Mouse (Mus musculus): ENCODE measurements around the gene Nolc1. TPM values are rescaled to one million over a fixed set of nuclear protein-coding genes. Genes with fewer than 3 reads are reported as not detected.

Nolc1 gene
- total and polyA plus RNA-seq, 3 experiments: 88.0 to 333 (median 96.0) TPM

- peak; percentile 70 for TF ChIP-seq IRF4 (IDR thresholded peaks at IDR 0.05; ENCODE audit: low read depth, low read length)
- TF ChIP-seq POLR2A (IDR thresholded peaks at IDR 0.05; ENCODE audit: low read depth, low read length): peak; percentile 89
- TF ChIP-seq SIN3A (IDR thresholded peaks at IDR 0.05; ENCODE audit: low read length): peak; percentile 76
- no peak for TF ChIP-seq RAD21 (IDR thresholded peaks at IDR 0.05; ENCODE audit: low read depth, low read length)
- TF ChIP-seq BHLHE40 (IDR thresholded peaks at IDR 0.05; ENCODE audit: low read depth, low read length): no peak
- peak; percentile 22; the same call in 1 of the 2 replicates for TF ChIP-seq CHD1 (IDR thresholded peaks at IDR 0.05; ENCODE audit: low read depth, low read length)
Observed at GRCm38 (mm10) chr19:46056388-46056946, 19.2 kb upstream of the Nolc1 start (continued).

- dilution Hi-C loops (cut with MboI; ENCODE audit: extremely low pct_ligation_motif_present, extremely low pct_unique_long_range_greater_than_20kb, low sequenced_read_pairs) (no loop called here), in situ Hi-C loops (cut with MboI; ENCODE audit: low pct_ligation_motif_present, low pct_unique_long_range_greater_than_20kb, low sequenced_read_pairs) (no loop called here)
- Histone ChIP-seq H3K27ac (ENCODE audit: insufficient read depth, low read depth) (peak overlapping the region; percentile 81), H3K36me3 (replicated peaks in 1 of 2; ENCODE audit: control insufficient read depth in 1 of 2, insufficient read depth in 1 of 2, low read length in 1 of 2) (peaks cover 1 to 26% of the 10 kb centered on the region in 2 experiments), H3K4me1 (ENCODE audit: control insufficient read depth in 1 of 2, insufficient read depth in 2 of 2) (peaks cover 4 to 46% of the 10 kb centered on the region in 2 experiments; a peak in 3 of 4 replicates), H3K27me3 (replicated peaks) (no peaks in the 10 kb centered on the region), H3K4me2 (ENCODE audit: insufficient read depth, low read depth, poor library complexity, severe bottlenecking) (peak overlapping the region; percentile 97), H3K79me2 (replicated peaks; ENCODE audit: control insufficient read depth, extremely low read depth, insufficient read depth, poor library complexity, severe bottlenecking) (peaks cover 48% of the 10 kb centered on the region), H3K4me3 (replicated peaks in 1 of 3; ENCODE audit: low read depth in 2 of 3, low read length in 2 of 3, poor library complexity in 1 of 3) (peak overlapping the region; percentile 84 to 98 (median 95)), H3K9me3 (replicated peaks; ENCODE audit: low read length) (no peaks in the 10 kb centered on the region), H3K9ac (ENCODE audit: insufficient read depth, low read depth) (peak overlapping the region; percentile 89)
- peak; percentile 79 for DNase-seq (ENCODE audit: extremely low read depth)
- TF ChIP-seq MAX (IDR thresholded peaks at IDR 0.05; ENCODE audit: low read length) (peak; percentile 93), BHLHE40 (IDR thresholded peaks at IDR 0.05; ENCODE audit: low read depth, low read length) (peak; percentile 43), MEF2A (IDR thresholded peaks at IDR 0.05; ENCODE audit: borderline replicate concordance, low read depth, low read length) (no peak), UBTF (IDR thresholded peaks at IDR 0.05; ENCODE audit: low read depth, low read length) (peak; percentile 14; the same call in 1 of the 2 replicates), MAZ (IDR thresholded peaks at IDR 0.05; ENCODE audit: low read depth, low read length) (peak; percentile 56; the same call in 1 of the 2 replicates), HCFC1 (IDR thresholded peaks at IDR 0.05; ENCODE audit: low read depth, low read length) (no peak; the same call in 1 of the 2 replicates), NRF1 (IDR thresholded peaks at IDR 0.05; ENCODE audit: low read depth, low read length) (no peak), CHD1 (IDR thresholded peaks at IDR 0.05; ENCODE audit: low read depth, low read length) (no peak; the same call in 1 of the 2 replicates), ZMIZ1 (IDR thresholded peaks at IDR 0.05; ENCODE audit: low read depth, low read length) (no peak), NELFE (IDR thresholded peaks at IDR 0.05; ENCODE audit: low read depth, low read length) (peak; percentile 64), KAT2A (IDR thresholded peaks at IDR 0.05; ENCODE audit: insufficient replicate concordance, low read length) (no peak), RCOR1 (conservative IDR thresholded peaks at IDR 0.05; ENCODE audit: low read depth, low read length) (no peak), MYC (IDR thresholded peaks at IDR 0.05; ENCODE audit: low read depth, low read length) (peak; percentile 94), MXI1 (IDR thresholded peaks at IDR 0.05; ENCODE audit: low read depth, low read length) (peak; percentile 95), E2F4 (IDR thresholded peaks at IDR 0.05; ENCODE audit: insufficient replicate concordance, low read depth, low read length) (0 out of 2 replicates have a peak, but pooled peaks have one; percentile 37), EP300 (IDR thresholded peaks at IDR 0.05; ENCODE audit: low read length) (no peak), JUN (IDR thresholded peaks at IDR 0.05; ENCODE audit: insufficient read depth, low read depth, low read length) (no peak), PAX5 (IDR thresholded peaks at IDR 0.05; ENCODE audit: low read length) (no peak), ELF1 (IDR thresholded peaks at IDR 0.05; ENCODE audit: low read depth, low read length) (0 out of 2 replicates have a peak, but pooled peaks have one; percentile 19), TCF12 (IDR thresholded peaks at IDR 0.05; ENCODE audit: low read depth, low read length) (no peak), USF1 (IDR thresholded peaks at IDR 0.05; ENCODE audit: low read depth, low read length) (peak; percentile 75), CTCF (conservative IDR thresholded peaks at IDR 0.05 in 1 of 2, IDR thresholded peaks at IDR 0.05 in 1 of 2; ENCODE audit: low read depth in 2 of 2, low read length in 2 of 2) (peak in 1 of 2 experiments; percentile 43; a peak in 2 of 4 replicates), ZKSCAN1 (IDR thresholded peaks at IDR 0.05; ENCODE audit: borderline replicate concordance, low read depth, low read length) (no peak), IRF4 (IDR thresholded peaks at IDR 0.05; ENCODE audit: low read depth, low read length) (peak; percentile 28; the same call in 1 of the 2 replicates), TBP (conservative IDR thresholded peaks at IDR 0.05; ENCODE audit: low read depth, low read length) (no peak), ETS1 (conservative IDR thresholded peaks at IDR 0.05; ENCODE audit: low read depth, low read length) (no peak), POLR2AphosphoS2 (IDR thresholded peaks at IDR 0.05; ENCODE audit: low read depth, low read length) (no peak; the same call in 1 of the 2 replicates), MAFK (IDR thresholded peaks at IDR 0.05; ENCODE audit: insufficient replicate concordance, low read length) (no peak), JUND (conservative IDR thresholded peaks at IDR 0.05; ENCODE audit: low read depth, low read length) (no peak), ZC3H11A (IDR thresholded peaks at IDR 0.05; ENCODE audit: low read depth, low read length) (no peak), ZNF384 (IDR thresholded peaks at IDR 0.05; ENCODE audit: low read depth, low read length) (peak; percentile 46; the same call in 1 of the 2 replicates), RAD21 (IDR thresholded peaks at IDR 0.05; ENCODE audit: low read depth, low read length) (peak; percentile 12)
Observed at GRCm38 (mm10) chr19:46056947-46057607, 18.6 kb upstream of the Nolc1 start.

Measured in CH12.LX (cell line).